Mouse (Mus musculus) MEL (cell line): Measurements from ENCODE around the gene Gm29427. TPM values are rescaled to one million over a fixed set of nuclear protein-coding genes. Genes with fewer than 3 reads are reported as not detected.

Experiments used
- DNase-seq: peaks from one replicate; pipeline ENCODE4 v3.0.0; 2011; ENCODE audit warnings: low read depth, low spot score
- H3K27ac ChIP-seq: 2 replicates; pipeline ENCODE4 v1.5.1; 2012; ENCODE audit warnings: low read depth, mild to moderate bottlenecking, control low read depth, low read length, moderate library complexity; ENCODE audit not compliant: control insufficient read depth
- H3K27me3 ChIP-seq, 2 experiments: fragments of 150-350 bp in 1 of 2; sonication (generic) in 1 of 2; 2 replicates each; pipeline ENCODE4 v1.6.1; 2012; ENCODE audit warnings: low read length in 2 of 2, mild to moderate bottlenecking in 2 of 2, improper control_type of control experiment in 1 of 2, moderate library complexity in 1 of 2; ENCODE audit not compliant: insufficient read depth in 2 of 2, control insufficient read depth in 1 of 2
- H3K36me3 ChIP-seq, 2 experiments: 2 replicates each; pipeline ENCODE4 v1.6.1; 2012 to 2014; ENCODE audit warnings: low read length in 2 of 2, improper control_type of control experiment in 1 of 2, inconsistent platforms in 1 of 2, mild to moderate bottlenecking in 1 of 2; ENCODE audit not compliant: insufficient read depth in 2 of 2, control insufficient read depth in 1 of 2
- H3K4me1 ChIP-seq, 2 experiments: fragments of 150-350 bp in 1 of 2; sonication (generic) in 1 of 2; 2 replicates each; pipeline ENCODE4 v1.6.1; 2012; ENCODE audit warnings: low read length in 2 of 2, improper control_type of control experiment in 1 of 2, mild to moderate bottlenecking in 1 of 2; ENCODE audit not compliant: insufficient read depth in 2 of 2, control insufficient read depth in 1 of 2
- H3K4me3 ChIP-seq, 2 experiments: fragments of 150-350 bp in 1 of 2; sonication (generic) in 1 of 2; 2 replicates each; pipeline ENCODE4 v1.5.1; 2012; ENCODE audit warnings: low read depth in 2 of 2, low read length in 2 of 2, mild to moderate bottlenecking in 2 of 2, moderate library complexity in 2 of 2, control low read depth in 1 of 2, improper control_type of control experiment in 1 of 2; ENCODE audit not compliant: control insufficient read depth in 1 of 2, insufficient read depth in 1 of 2
- H3K79me2 ChIP-seq: 2 replicates; pipeline ENCODE4 v1.6.1; 2012; ENCODE audit warnings: mild to moderate bottlenecking, low read length, moderate library complexity; ENCODE audit not compliant: control insufficient read depth, poor library complexity, insufficient read depth
- H3K9ac ChIP-seq: 2 replicates; pipeline ENCODE4 v1.6.1; 2012; ENCODE audit warnings: low read depth, mild to moderate bottlenecking, control low read depth, low read length, moderate library complexity; ENCODE audit not compliant: control insufficient read depth, poor library complexity, severe bottlenecking
- H3K9me3 ChIP-seq: fragments of 150-350 bp; sonication (generic); replicated peaks from 2 replicates; pipeline ENCODE4 v1.6.1; 2012; ENCODE audit warnings: mild to moderate bottlenecking, low read length, improper control_type of control experiment, moderate library complexity; ENCODE audit not compliant: insufficient read depth
- BHLHE40 ChIP-seq: IDR thresholded peaks from 2 replicates; pipeline ENCODE4 v1.6.1; 2012; ENCODE audit warnings: low read depth, mild to moderate bottlenecking, inconsistent platforms, low read length, improper control_type of control experiment, borderline replicate concordance
- CHD1 ChIP-seq: IDR thresholded peaks from 2 replicates; pipeline ENCODE4 v1.6.1; 2012; ENCODE audit warnings: low read depth, mild to moderate bottlenecking, inconsistent platforms, low read length, improper control_type of control experiment
- CHD2 ChIP-seq: IDR thresholded peaks from 2 replicates; pipeline ENCODE4 v1.6.1; 2011; ENCODE audit warnings: low read length, improper control_type of control experiment
- CTCF ChIP-seq, 3 experiments: IDR thresholded peaks in 2 of 3; conservative IDR thresholded peaks in 1 of 3; 2 replicates each; pipeline ENCODE4 v1.5.1; 2011 to 2012; ENCODE audit warnings: low read length in 3 of 3, low read depth in 2 of 3, mild to moderate bottlenecking in 2 of 3, improper control_type of control experiment in 1 of 3, inconsistent platforms in 1 of 3, mixed read lengths in 1 of 3, moderate library complexity in 1 of 3; ENCODE audit not compliant: control insufficient read depth in 1 of 3, insufficient read depth in 1 of 3, poor library complexity in 1 of 3, severe bottlenecking in 1 of 3
- ETS1 ChIP-seq: IDR thresholded peaks from 2 replicates; pipeline ENCODE4 v1.6.1; 2012; ENCODE audit warnings: low read depth, mild to moderate bottlenecking, inconsistent platforms, low read length, improper control_type of control experiment, moderate library complexity
- GATA1 ChIP-seq: IDR thresholded peaks from 2 replicates; pipeline ENCODE4 v1.6.1; 2011; ENCODE audit warnings: low read depth, low read length, improper control_type of control experiment
- HCFC1 ChIP-seq: IDR thresholded peaks from 2 replicates; pipeline ENCODE4 v1.6.1; 2012; ENCODE audit warnings: low read depth, mild to moderate bottlenecking, inconsistent platforms, low read length, improper control_type of control experiment, moderate library complexity
- JUND ChIP-seq: IDR thresholded peaks from 2 replicates; pipeline ENCODE4 v1.6.1; 2011; ENCODE audit warnings: low read depth, mild to moderate bottlenecking, improper control_type of control experiment, low read length
- MAFK ChIP-seq: IDR thresholded peaks from 2 replicates; pipeline ENCODE4 v1.6.1; 2011; ENCODE audit warnings: low read depth, mild to moderate bottlenecking, low read length, improper control_type of control experiment, borderline replicate concordance
- MAX ChIP-seq: IDR thresholded peaks from 2 replicates; pipeline ENCODE4 v1.6.1; 2011; ENCODE audit warnings: low read length, improper control_type of control experiment
- MAZ ChIP-seq: IDR thresholded peaks from 2 replicates; pipeline ENCODE4 v1.6.1; 2012; ENCODE audit warnings: low read depth, mild to moderate bottlenecking, inconsistent platforms, low read length, improper control_type of control experiment
- MYB ChIP-seq: IDR thresholded peaks from 2 replicates; pipeline ENCODE4 v1.6.1; 2011; ENCODE audit warnings: mild to moderate bottlenecking, low read depth, low read length, improper control_type of control experiment
- NRF1 ChIP-seq: IDR thresholded peaks from 2 replicates; pipeline ENCODE4 v1.6.1; 2014; ENCODE audit warnings: low read depth, mild to moderate bottlenecking, inconsistent platforms, low read length, improper control_type of control experiment, moderate library complexity; ENCODE audit not compliant: poor library complexity, insufficient read depth, severe bottlenecking
- POLR2A ChIP-seq, 2 experiments: IDR thresholded peaks; 2 replicates each; pipeline ENCODE4 v1.6.1; 2011 to 2012; ENCODE audit warnings: low read length in 2 of 2, mild to moderate bottlenecking in 2 of 2, control low read depth in 1 of 2, improper control_type of control experiment in 1 of 2, low read depth in 1 of 2, moderate library complexity in 1 of 2; ENCODE audit not compliant: control insufficient read depth in 1 of 2, insufficient read depth in 1 of 2, poor library complexity in 1 of 2
- POLR2AphosphoS2 ChIP-seq: IDR thresholded peaks from 2 replicates; pipeline ENCODE4 v1.6.1; 2011; ENCODE audit warnings: low read length, improper control_type of control experiment
- POLR2AphosphoS5 ChIP-seq: IDR thresholded peaks from 2 replicates; pipeline ENCODE4 v1.6.1; 2012; ENCODE audit warnings: low read depth, borderline replicate concordance, mild to moderate bottlenecking, inconsistent platforms, low read length, moderate library complexity, mixed read lengths
- RAD21 ChIP-seq: IDR thresholded peaks from 2 replicates; pipeline ENCODE4 v1.6.1; 2011; ENCODE audit warnings: mild to moderate bottlenecking, low read depth, low read length, improper control_type of control experiment
- RCOR1 ChIP-seq: IDR thresholded peaks from 2 replicates; pipeline ENCODE4 v1.6.1; 2012; ENCODE audit warnings: low read depth, mild to moderate bottlenecking, inconsistent platforms, low read length, improper control_type of control experiment
- SIN3A ChIP-seq: IDR thresholded peaks from 2 replicates; pipeline ENCODE4 v1.6.1; 2012; ENCODE audit warnings: low read length, improper control_type of control experiment, inconsistent platforms
- TAL1 ChIP-seq: IDR thresholded peaks from 2 replicates; pipeline ENCODE4 v1.6.1; 2012; ENCODE audit warnings: mild to moderate bottlenecking, inconsistent platforms, low read length, moderate library complexity, mixed read lengths
- TBP ChIP-seq: IDR thresholded peaks from 2 replicates; pipeline ENCODE4 v1.8.0; 2011; ENCODE audit warnings: low read depth, low read length, improper control_type of control experiment
- TCF12 ChIP-seq: IDR thresholded peaks from 2 replicates; pipeline ENCODE4 v1.6.1; 2014; ENCODE audit warnings: low read depth, mild to moderate bottlenecking, inconsistent platforms, low read length, improper control_type of control experiment, moderate library complexity
- USF1 ChIP-seq: IDR thresholded peaks from 2 replicates; pipeline ENCODE4 v1.6.1; 2014; ENCODE audit warnings: low read depth, mild to moderate bottlenecking, inconsistent platforms, low read length, improper control_type of control experiment, moderate library complexity
- USF2 ChIP-seq, 2 experiments: IDR thresholded peaks; 2 replicates each; pipeline ENCODE4 v1.6.1; 2011 to 2012; ENCODE audit warnings: improper control_type of control experiment in 2 of 2, low read length in 2 of 2, borderline replicate concordance in 1 of 2, inconsistent platforms in 1 of 2, low read depth in 1 of 2, mild to moderate bottlenecking in 1 of 2; ENCODE audit not compliant: insufficient read depth in 1 of 2
- ZC3H11A ChIP-seq: IDR thresholded peaks from 2 replicates; pipeline ENCODE4 v1.6.1; 2012; ENCODE audit warnings: low read depth, mild to moderate bottlenecking, inconsistent platforms, low read length, improper control_type of control experiment
- ZKSCAN1 ChIP-seq: IDR thresholded peaks from 2 replicates; pipeline ENCODE4 v1.6.1; 2012; ENCODE audit warnings: low read depth, mild to moderate bottlenecking, inconsistent platforms, low read length, improper control_type of control experiment, moderate library complexity
- ZMIZ1 ChIP-seq: IDR thresholded peaks from 2 replicates; pipeline ENCODE4 v1.6.1; 2012; ENCODE audit warnings: low read depth, mild to moderate bottlenecking, inconsistent platforms, low read length, improper control_type of control experiment, moderate library complexity
- ZNF384 ChIP-seq: IDR thresholded peaks from 2 replicates; pipeline ENCODE4 v1.6.1; 2012; ENCODE audit warnings: low read depth, mild to moderate bottlenecking, inconsistent platforms, low read length, improper control_type of control experiment
- polyA plus RNA-seq, 2 experiments: library from polyadenylated mRNA; stranded (reverse) in 1 of 2; unstranded in 1 of 2; fragments of >175 nt in 1 of 2; fragments of >200 nt in 1 of 2; gene quantifications; 2 replicates each; pipeline versions ENCODE4 v1.2.1 to v1.2.4; 2012; ENCODE audit warnings: low replicate concordance in 2 of 2, low read depth in 1 of 2; ENCODE audit not compliant: insufficient read length in 2 of 2, insufficient read depth in 1 of 2, missing spikeins in 1 of 2
- total RNA-seq: library from RNA; depleted of rRNA; stranded (reverse); fragments of 300-350 nt; gene quantifications from 2 replicates; pipeline ENCODE4 v1.2.3, GENCODE M21; 2012

Gm29427 gene
- total and polyA plus RNA-seq, 3 experiments, result not detected

DNA sequence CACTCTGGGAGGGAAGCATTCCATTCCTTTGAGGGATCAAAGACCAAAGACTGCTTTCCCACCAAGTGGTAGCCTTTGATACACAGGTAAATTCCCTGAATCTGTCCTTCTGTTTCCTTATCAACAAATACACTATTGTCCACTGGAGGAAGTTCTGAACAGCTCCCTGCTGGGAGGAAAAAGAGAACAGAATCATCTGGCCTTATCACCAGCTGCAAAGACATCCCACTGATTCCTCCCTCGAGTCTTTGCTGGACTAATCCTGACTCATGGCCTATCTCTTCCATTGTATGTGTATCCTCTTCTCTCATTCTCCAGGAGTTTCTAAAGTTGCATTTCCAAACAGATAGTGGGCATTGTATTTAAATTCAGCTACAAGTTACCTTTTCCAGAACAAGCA lies 31.7 kb downstream of the Gm29427 start (continued):
- no peak for TF ChIP-seq POLR2AphosphoS5
- no peak for TF ChIP-seq JUND
- peak; percentile 32; the same call in 1 of the 2 replicates for TF ChIP-seq ETS1
- peak; percentile 35; the same call in 1 of the 2 replicates for TF ChIP-seq TAL1
- TF ChIP-seq GATA1, result peak; percentile 65
- no peak for TF ChIP-seq USF2 (IDR thresholded peaks at IDR 0.05; ENCODE audit: borderline replicate concordance in 1 of 2, insufficient read depth in 1 of 2, low read depth in 1 of 2, low read length in 2 of 2)
- no peak for TF ChIP-seq CHD1
- no peak for TF ChIP-seq CHD2
- TF ChIP-seq POLR2A (IDR thresholded peaks at IDR 0.05; ENCODE audit: control insufficient read depth in 1 of 2, insufficient read depth in 1 of 2, low read depth in 1 of 2, low read length in 2 of 2, poor library complexity in 1 of 2), result no peak
- TF ChIP-seq RAD21, result no peak
- 0 out of 2 replicates have a peak, but pooled peaks have one; percentile 5 for TF ChIP-seq TCF12
- TF ChIP-seq POLR2AphosphoS2, result no peak
- no peak for TF ChIP-seq HCFC1
- TF ChIP-seq RCOR1, result 0 out of 2 replicates have a peak, but pooled peaks have one; percentile 25
- TF ChIP-seq NRF1, result no peak
- no peak for TF ChIP-seq ZKSCAN1
- TF ChIP-seq CTCF (IDR thresholded peaks at IDR 0.05 in 2 of 3, conservative IDR thresholded peaks at IDR 0.05 in 1 of 3; ENCODE audit: control insufficient read depth in 1 of 3, insufficient read depth in 1 of 3, low read depth in 2 of 3, low read length in 3 of 3, poor library complexity in 1 of 3, severe bottlenecking in 1 of 3), result no peak
- no peak for TF ChIP-seq SIN3A
- no peak for TF ChIP-seq USF1
- no peak for TF ChIP-seq MAX
- no peak for TF ChIP-seq MAFK

DNA sequence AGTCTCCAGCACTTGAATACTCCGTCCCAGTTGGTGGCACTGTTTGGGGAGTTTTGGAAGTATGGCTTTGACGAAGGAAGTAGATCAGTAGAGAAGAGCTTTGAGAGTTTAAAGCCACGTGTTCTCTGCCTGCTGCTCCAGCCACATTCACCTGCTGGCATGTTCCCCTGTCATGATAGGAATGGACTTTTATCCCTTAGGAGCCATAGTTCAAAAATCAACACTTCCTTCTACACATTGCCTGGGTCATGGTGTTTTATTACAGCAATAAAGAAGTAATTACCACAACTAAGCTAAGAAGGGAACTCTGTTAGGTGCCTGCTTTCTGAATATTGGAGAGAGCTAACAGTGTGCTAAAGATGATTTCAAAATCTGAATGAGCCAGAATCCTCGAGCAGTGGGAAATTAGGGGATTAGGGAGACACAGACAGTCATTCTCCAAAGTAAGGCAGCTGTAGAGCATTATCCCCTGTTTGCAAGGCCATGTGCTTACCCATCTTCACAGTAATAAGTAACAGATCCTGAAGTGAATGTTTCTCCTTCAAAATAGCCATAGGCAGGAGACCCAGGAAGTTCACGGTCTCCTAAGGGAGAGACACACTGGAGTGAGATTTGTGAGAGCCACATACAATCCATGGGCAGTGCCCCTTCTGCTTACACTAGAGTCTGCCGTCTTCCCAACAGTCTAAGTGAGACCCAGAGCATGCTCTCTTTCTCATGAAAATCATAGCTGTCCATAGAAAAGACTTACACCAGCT lies 33.8 kb downstream of the Gm29427 start:
- no peak overlapping the region for H3K4me3 ChIP-seq
- H3K36me3 ChIP-seq, result peaks cover 0 to 13% of the 10 kb centered on the region in 2 experiments; a peak in 2 of 4 replicates
- DNase-seq, result no peak
- H3K4me1 ChIP-seq, result peaks cover 0 to 11% of the 10 kb centered on the region in 2 experiments; a peak in 2 of 4 replicates
- no peaks in the 10 kb centered on the region for H3K9me3 ChIP-seq
- no peak overlapping the region for H3K9ac ChIP-seq
- no peaks in the 10 kb centered on the region for H3K79me2 ChIP-seq
- no peak overlapping the region for H3K27ac ChIP-seq
- TF ChIP-seq MAFK (no peak), ZMIZ1 (no peak), ZNF384 (no peak), MAX (no peak), MAZ (no peak), RAD21 (no peak), MYB (no peak), USF1 (no peak), JUND (no peak), CTCF (IDR thresholded peaks at IDR 0.05 in 2 of 3, conservative IDR thresholded peaks at IDR 0.05 in 1 of 3; ENCODE audit: control insufficient read depth in 1 of 3, insufficient read depth in 1 of 3, low read depth in 2 of 3, low read length in 3 of 3, poor library complexity in 1 of 3, severe bottlenecking in 1 of 3) (no peak), RCOR1 (no peak), GATA1 (no peak), TBP (no peak), NRF1 (no peak), ZC3H11A (no peak), POLR2A (IDR thresholded peaks at IDR 0.05; ENCODE audit: control insufficient read depth in 1 of 2, insufficient read depth in 1 of 2, low read depth in 1 of 2, low read length in 2 of 2, poor library complexity in 1 of 2) (no peak), CHD1 (no peak), USF2 (IDR thresholded peaks at IDR 0.05; ENCODE audit: borderline replicate concordance in 1 of 2, insufficient read depth in 1 of 2, low read depth in 1 of 2, low read length in 2 of 2) (no peak), BHLHE40 (no peak)
- TF ChIP-seq, all 39 proteins: peak for 0
- H3K27me3 ChIP-seq, result no peaks in the 10 kb centered on the region
